Mouse (Mus musculus) CH12.LX (cell line): ENCODE results near the gene Sdf4. TPM values are rescaled to one million over a fixed set of nuclear protein-coding genes. Genes with fewer than 3 reads are reported as not detected.

ENCODE experiments used
- DNase-seq: peaks from one replicate; pipeline ENCODE4 v3.0.0-alpha.2; 2013; ENCODE audit errors: extremely low read depth
- H3K27ac ChIP-seq: 2 replicates; pipeline ENCODE4 v1.5.1; 2012; ENCODE audit warnings: low read depth, mild to moderate bottlenecking, control low read depth, moderate library complexity; ENCODE audit not compliant: insufficient read depth
- H3K27me3 ChIP-seq: replicated peaks from 2 replicates; pipeline ENCODE3; 2012; ENCODE audit warnings: inconsistent platforms
- H3K36me3 ChIP-seq, 2 experiments: replicated peaks in 1 of 2; 2 replicates each; pipeline versions ENCODE3 to v1.6.1; 2012; ENCODE audit warnings: inconsistent platforms in 1 of 2, low read length in 1 of 2, mild to moderate bottlenecking in 1 of 2, mixed read lengths in 1 of 2, moderate library complexity in 1 of 2; ENCODE audit not compliant: control insufficient read depth in 1 of 2, insufficient read depth in 1 of 2
- H3K4me1 ChIP-seq, 2 experiments: 2 replicates each; pipeline ENCODE4 v1.6.1; 2012; ENCODE audit warnings: inconsistent platforms in 1 of 2, moderate library complexity in 1 of 2; ENCODE audit not compliant: insufficient read depth in 2 of 2, control insufficient read depth in 1 of 2
- H3K4me2 ChIP-seq: 2 replicates; pipeline ENCODE4 v1.6.1; 2012; ENCODE audit warnings: low read depth, mild to moderate bottlenecking, control low read depth; ENCODE audit not compliant: poor library complexity, insufficient read depth, severe bottlenecking
- H3K4me3 ChIP-seq, 3 experiments: fragments of 150-350 bp in 1 of 3; sonication (generic) in 1 of 3; replicated peaks in 1 of 3; 2 replicates each; pipeline versions ENCODE3 to v1.5.1; 2011 to 2012; ENCODE audit warnings: low read depth in 2 of 3, low read length in 2 of 3, mild to moderate bottlenecking in 2 of 3, moderate library complexity in 2 of 3, control low read depth in 1 of 3, improper control_type of control experiment in 1 of 3, inconsistent platforms in 1 of 3, mixed read lengths in 1 of 3; ENCODE audit not compliant: poor library complexity in 1 of 3
- H3K79me2 ChIP-seq: replicated peaks from 2 replicates; pipeline ENCODE4 v1.6.1; 2012; ENCODE audit warnings: mild to moderate bottlenecking, moderate library complexity; ENCODE audit not compliant: control insufficient read depth, poor library complexity, insufficient read depth, severe bottlenecking; ENCODE audit errors: extremely low read depth
- H3K9ac ChIP-seq: 2 replicates; pipeline ENCODE4 v1.6.1; 2012; ENCODE audit warnings: low read depth, mild to moderate bottlenecking, control low read depth, moderate library complexity; ENCODE audit not compliant: insufficient read depth
- H3K9me3 ChIP-seq: replicated peaks from 2 replicates; pipeline ENCODE3; 2012; ENCODE audit warnings: low read length, inconsistent platforms, mixed read lengths
- E2F4 ChIP-seq: IDR thresholded peaks from 2 replicates; pipeline ENCODE4 v1.6.1; 2011; ENCODE audit warnings: low read depth, low read length, improper control_type of control experiment; ENCODE audit not compliant: insufficient replicate concordance
- ETS1 ChIP-seq: conservative IDR thresholded peaks from 2 replicates; pipeline ENCODE4 v1.6.1; 2012; ENCODE audit warnings: low read depth, mild to moderate bottlenecking, inconsistent platforms, low read length, improper control_type of control experiment, moderate library complexity
- dilution Hi-C: fragments of 300-500 bp; cut with MboI; formaldehyde crosslinking; loops from 2 replicates; pipeline ENCODE4 v1.14.3; 2020; ENCODE audit warnings: low sequenced_read_pairs; ENCODE audit not compliant: extremely low pct_unique_long_range_greater_than_20kb, extremely low pct_ligation_motif_present
- in situ Hi-C: fragments of 300-500 bp; cut with MboI; formaldehyde crosslinking; loops from 3 replicates; pipeline ENCODE4 v1.14.3; 2019; ENCODE audit warnings: low sequenced_read_pairs, low pct_ligation_motif_present, low pct_unique_long_range_greater_than_20kb, mixed read lengths
- polyA plus RNA-seq: library from polyadenylated mRNA; unstranded; fragments of >175 nt; gene quantifications from 2 replicates; pipeline ENCODE4 v1.2.1, GENCODE M21; 2012; ENCODE audit warnings: low read depth; ENCODE audit not compliant: insufficient read length
- total RNA-seq, 2 experiments: library from RNA; depleted of rRNA; stranded (reverse); fragments of 300-350 nt in 1 of 2; fragments of >200 nt in 1 of 2; gene quantifications; 2 replicates each; pipeline ENCODE4 v1.2.3; 2012 to 2014

The Sdf4 gene
- total and polyA plus RNA-seq, 3 experiments: 167 to 211 (median 210) TPM

GRCm38 (mm10) chr4:156059713-156060112 is 67.0 kb downstream of the Sdf4 start:
- Histone ChIP-seq H3K9me3 (no peaks in the 10 kb centered on the region), H3K79me2 (no peaks in the 10 kb centered on the region), H3K27me3 (no peaks in the 10 kb centered on the region), H3K4me1 (peaks cover 13 to 36% of the 10 kb centered on the region in 2 experiments), H3K27ac (no peak overlapping the region), H3K4me2 (no peak overlapping the region), H3K36me3 (peaks cover 0 to 13% of the 10 kb centered on the region in 2 experiments), H3K9ac (no peak overlapping the region), H3K4me3 (no peak overlapping the region)
- in situ Hi-C loops (no loop called here), dilution Hi-C loops (no loop called here)
- TF ChIP-seq E2F4 (no peak), ETS1 (no peak)
- no peak for DNase-seq

Other genes starting within 250 kb of the Sdf4 start
Only the 20 nearest of the 28 such genes appear.
- not detected in 2 replicates for gene Ankrd65, start 202.4 kb upstream of the Sdf4 start, total RNA-seq (2012; rRNA removed)
- not detected in 2 replicates for gene Ankrd65, start 202.4 kb upstream of the Sdf4 start, total RNA-seq (2014; rRNA removed)
- not detected in 2 replicates for gene Ankrd65, start 202.4 kb upstream of the Sdf4 start, polyA plus RNA-seq
- 146 and 238 TPM in 2 replicates for gene Mrpl20, start 190.0 kb upstream of the Sdf4 start, total RNA-seq (2012; rRNA removed)
- gene Mrpl20, start 190.0 kb upstream of the Sdf4 start, total RNA-seq (2014; rRNA removed): 230 and 244 TPM in 2 replicates
- gene Mrpl20, start 190.0 kb upstream of the Sdf4 start, polyA plus RNA-seq: 193 and 212 TPM in 2 replicates
- 63.0 and 63.7 TPM in 2 replicates for gene Ccnl2, start 180.4 kb upstream of the Sdf4 start, total RNA-seq (2012; rRNA removed)
- gene Ccnl2, start 180.4 kb upstream of the Sdf4 start, total RNA-seq (2014; rRNA removed): 67.7 and 79.7 TPM in 2 replicates
- gene Ccnl2, start 180.4 kb upstream of the Sdf4 start, polyA plus RNA-seq: 59.6 and 64.8 TPM in 2 replicates
- 142 and 149 TPM in 2 replicates for gene Aurkaip1, start 161.6 kb upstream of the Sdf4 start, total RNA-seq (2012; rRNA removed)
- gene Aurkaip1, start 161.6 kb upstream of the Sdf4 start, total RNA-seq (2014; rRNA removed): 162 and 182 TPM in 2 replicates
- gene Aurkaip1, start 161.6 kb upstream of the Sdf4 start, polyA plus RNA-seq: 138 and 141 TPM in 2 replicates
- gene Mxra8, start 153.2 kb upstream of the Sdf4 start, total RNA-seq (2012; rRNA removed): 17.2 and 24.0 TPM in 2 replicates
- 8.8 and 10.8 TPM in 2 replicates for gene Mxra8, start 153.2 kb upstream of the Sdf4 start, total RNA-seq (2014; rRNA removed)
- gene Mxra8, start 153.2 kb upstream of the Sdf4 start, polyA plus RNA-seq: 10.8 and 12.4 TPM in 2 replicates
- 52.1 and 55.1 TPM in 2 replicates for gene Dvl1, start 145.5 kb upstream of the Sdf4 start, total RNA-seq (2012; rRNA removed)
- 25.8 and 28.5 TPM in 2 replicates for gene Dvl1, start 145.5 kb upstream of the Sdf4 start, total RNA-seq (2014; rRNA removed)
- gene Dvl1, start 145.5 kb upstream of the Sdf4 start, polyA plus RNA-seq: 21.4 and 23.9 TPM in 2 replicates
- gene Tas1r3, start 129.5 kb upstream of the Sdf4 start, total RNA-seq (2012; rRNA removed): 0.63 and 0.89 TPM in 2 replicates
- 0.09 and 0.15 TPM in 2 replicates for gene Tas1r3, start 129.5 kb upstream of the Sdf4 start, total RNA-seq (2014; rRNA removed)
- gene Tas1r3, start 129.5 kb upstream of the Sdf4 start, polyA plus RNA-seq: 0.34 and 0.47 TPM in 2 replicates
- gene Cptp, start 123.4 kb upstream of the Sdf4 start, total RNA-seq (2012; rRNA removed): 12.1 and 16.2 TPM in 2 replicates
- gene Cptp, start 123.4 kb upstream of the Sdf4 start, total RNA-seq (2014; rRNA removed): 8.0 and 9.0 TPM in 2 replicates
- 15.5 and 16.5 TPM in 2 replicates for gene Cptp, start 123.4 kb upstream of the Sdf4 start, polyA plus RNA-seq
- 97.6 and 103 TPM in 2 replicates for gene Ints11, start 123.3 kb upstream of the Sdf4 start, total RNA-seq (2012; rRNA removed)
- gene Ints11, start 123.3 kb upstream of the Sdf4 start, total RNA-seq (2014; rRNA removed): 83.9 and 88.9 TPM in 2 replicates
- 72.5 and 77.1 TPM in 2 replicates for gene Ints11, start 123.3 kb upstream of the Sdf4 start, polyA plus RNA-seq
- gene Pusl1, start 101.1 kb upstream of the Sdf4 start, total RNA-seq (2012; rRNA removed): 45.7 and 61.4 TPM in 2 replicates
- gene Pusl1, start 101.1 kb upstream of the Sdf4 start, total RNA-seq (2014; rRNA removed): 32.1 and 38.0 TPM in 2 replicates
- 29.5 and 37.5 TPM in 2 replicates for gene Pusl1, start 101.1 kb upstream of the Sdf4 start, polyA plus RNA-seq
- gene Acap3, start 101.0 kb upstream of the Sdf4 start, total RNA-seq (2012; rRNA removed): 10.7 and 13.1 TPM in 2 replicates
- gene Acap3, start 101.0 kb upstream of the Sdf4 start, total RNA-seq (2014; rRNA removed): 4.2 and 4.3 TPM in 2 replicates
- 10.5 and 13.4 TPM in 2 replicates for gene Acap3, start 101.0 kb upstream of the Sdf4 start, polyA plus RNA-seq
- gene Ube2j2, start 49.0 kb upstream of the Sdf4 start, total RNA-seq (2012; rRNA removed): 73.5 and 112 TPM in 2 replicates
- gene Ube2j2, start 49.0 kb upstream of the Sdf4 start, total RNA-seq (2014; rRNA removed): 137 and 145 TPM in 2 replicates
- gene Ube2j2, start 49.0 kb upstream of the Sdf4 start, polyA plus RNA-seq: 144 and 150 TPM in 2 replicates
- 21.0 and 21.1 TPM in 2 replicates for gene C1qtnf12, start 30.6 kb upstream of the Sdf4 start, total RNA-seq (2012; rRNA removed)
- gene C1qtnf12, start 30.6 kb upstream of the Sdf4 start, total RNA-seq (2014; rRNA removed): 24.5 and 25.3 TPM in 2 replicates
- 25.0 and 27.6 TPM in 2 replicates for gene C1qtnf12, start 30.6 kb upstream of the Sdf4 start, polyA plus RNA-seq
- gene B3galt6, start 223 bp upstream of the Sdf4 start, total RNA-seq (2012; rRNA removed): 10.1 and 11.3 TPM in 2 replicates
- gene B3galt6, start 223 bp upstream of the Sdf4 start, total RNA-seq (2014; rRNA removed): 8.6 and 9.9 TPM in 2 replicates
- gene B3galt6, start 223 bp upstream of the Sdf4 start, polyA plus RNA-seq: 3.1 and 3.4 TPM in 2 replicates
- gene Tnfrsf4, start 21.0 kb downstream of the Sdf4 start, total RNA-seq (2012; rRNA removed): 21.7 and 28.2 TPM in 2 replicates
- gene Tnfrsf4, start 21.0 kb downstream of the Sdf4 start, total RNA-seq (2014; rRNA removed): 73.5 and 86.1 TPM in 2 replicates
- 63.8 and 81.1 TPM in 2 replicates for gene Tnfrsf4, start 21.0 kb downstream of the Sdf4 start, polyA plus RNA-seq
- 52.1 and 76.1 TPM in 2 replicates for gene Tnfrsf18, start 33.3 kb downstream of the Sdf4 start, total RNA-seq (2012; rRNA removed)
- 48.8 and 50.7 TPM in 2 replicates for gene Tnfrsf18, start 33.3 kb downstream of the Sdf4 start, total RNA-seq (2014; rRNA removed)
- gene Tnfrsf18, start 33.3 kb downstream of the Sdf4 start, polyA plus RNA-seq: 38.8 and 48.4 TPM in 2 replicates
- gene Ttll10, start 66.5 kb downstream of the Sdf4 start, total RNA-seq (2012; rRNA removed): 0.04 TPM in 1 of 2 replicates, not detected in the other
- gene Ttll10, start 66.5 kb downstream of the Sdf4 start, total RNA-seq (2014; rRNA removed): not detected in 2 replicates
- gene Ttll10, start 66.5 kb downstream of the Sdf4 start, polyA plus RNA-seq: not detected in 2 replicates
- 34.3 and 37.7 TPM in 2 replicates for gene 9430015G10Rik, start 117.1 kb downstream of the Sdf4 start, total RNA-seq (2012; rRNA removed)
- gene 9430015G10Rik, start 117.1 kb downstream of the Sdf4 start, total RNA-seq (2014; rRNA removed): 29.8 and 31.1 TPM in 2 replicates
- gene 9430015G10Rik, start 117.1 kb downstream of the Sdf4 start, polyA plus RNA-seq: 29.8 and 33.2 TPM in 2 replicates
- gene Rnf223, start 137.6 kb downstream of the Sdf4 start, total RNA-seq (2012; rRNA removed): 0.21 and 0.29 TPM in 2 replicates
- 0.07 and 0.18 TPM in 2 replicates for gene Rnf223, start 137.6 kb downstream of the Sdf4 start, total RNA-seq (2014; rRNA removed)
- gene Rnf223, start 137.6 kb downstream of the Sdf4 start, polyA plus RNA-seq: 0.55 and 0.80 TPM in 2 replicates
- gene Agrn, start 204.6 kb downstream of the Sdf4 start, total RNA-seq (2012; rRNA removed): 5.0 and 10.6 TPM in 2 replicates
- gene Agrn, start 204.6 kb downstream of the Sdf4 start, total RNA-seq (2014; rRNA removed): 1.6 and 1.7 TPM in 2 replicates
- gene Agrn, start 204.6 kb downstream of the Sdf4 start, polyA plus RNA-seq: 3.1 and 3.4 TPM in 2 replicates